Mouse (Mus musculus) liver, embryonic 14.5 days (tissue): ENCODE results near the gene Bcl7c.

Source experiments
- CTCF ChIP-seq: IDR thresholded peaks from 2 replicates; pipeline ENCODE4 v1.5.1; 2016; ENCODE audit warnings: antibody characterized with exemption, low read depth, control low read depth
- EP300 ChIP-seq: IDR thresholded peaks from 2 replicates; pipeline ENCODE4 v1.6.1; 2016; ENCODE audit warnings: antibody characterized with exemption, low read depth

- TF ChIP-seq CTCF (peak; percentile 97), EP300 (no peak)
These were observed 33.8 kb downstream of the Bcl7c start for GRCm38 (mm10) chr7:127674977-127675376.
